9 mouse cellular contexts compared by ENCODE assay signal in the genomic region with DNA sequence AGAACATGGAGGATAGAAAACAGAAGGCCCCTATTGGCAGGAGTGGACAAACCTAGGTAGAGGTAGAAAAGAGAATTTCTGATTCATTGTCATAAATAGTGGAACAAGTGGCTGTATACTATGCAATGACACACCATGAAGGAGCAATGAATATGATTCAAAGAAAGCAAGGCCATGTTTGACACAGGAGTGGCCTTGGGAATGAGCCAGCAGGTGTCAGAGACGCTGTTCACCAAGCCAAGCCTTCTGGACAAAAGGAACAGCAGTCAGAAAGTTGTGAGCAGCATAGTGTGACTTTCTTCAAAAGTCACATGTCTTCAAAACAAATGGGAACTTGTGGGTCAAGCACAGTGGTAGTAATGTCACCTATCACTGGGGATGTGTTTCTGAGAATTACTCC.
"Had no signal": no experiment of that assay in that cellular context is flagged by ENCODE, and none has a peak within 500 bp of the region (broad histone marks: within the 10 kb centered on the region; RNA-seq: fewer than 3 reads in every experiment).

No protein-coding gene starts in this region.

- DNase-seq: lung, adult 18-20 months; lung, embryonic 14.5 days; lung, postnatal 4 days; right cerebral cortex, postnatal 14 days; thymus, adult 2 months; thymus, postnatal 25 days; thymus, postnatal 4 days had no signal

- ATAC-seq: midbrain, embryonic 13.5 days; midbrain, embryonic 15.5 days had no signal
